Mouse (Mus musculus) kidney, postnatal 14 days (tissue): ENCODE data around the gene Vinac1.
"Not testable (repeated sequence)": the region's sequence is repeated elsewhere in the genome, so short reads cannot be mapped to it uniquely, and the experiment has no call there.

Source experiments
- DNase-seq: peaks from one replicate; pipeline ENCODE4 v3.0.0; 2022; ENCODE audit warnings: mixed read lengths

The Vinac1 gene

GRCm38 (mm10) chr2:129038937-129039631 lies 8.9 kb downstream of the Vinac1 start:
- DNase-seq = peak; percentile 5

GRCm38 (mm10) chr2:129038426-129038936 lies 9.5 kb downstream of the Vinac1 start:
- DNase-seq = no peak

- DNase-seq = no peak
Measured at GRCm38 (mm10) chr2:129035381-129035780, 12.6 kb downstream of the Vinac1 start.

DNA sequence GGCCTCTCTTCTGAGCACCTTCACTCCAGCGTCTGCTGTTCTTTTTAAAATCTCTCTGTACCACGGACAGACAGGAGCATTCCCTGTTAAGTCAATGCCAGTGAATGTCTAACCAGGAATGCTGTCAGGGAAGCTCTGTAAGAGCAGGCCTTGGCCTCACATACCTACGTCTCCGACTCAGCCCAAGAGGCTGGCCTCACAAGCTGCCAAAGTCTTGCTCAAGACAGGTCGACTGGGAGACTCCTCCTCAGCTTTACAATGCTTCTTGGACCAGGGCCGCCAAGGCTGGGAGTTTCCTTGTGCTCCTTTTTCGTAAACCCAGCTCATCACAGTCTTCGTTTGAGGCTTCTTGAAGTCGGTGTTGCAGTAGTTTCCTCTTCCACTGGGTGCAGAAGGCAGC lies 23.2 kb downstream of the Vinac1 start:
- DNase-seq = no peak

GRCm38 (mm10) chr2:129020106-129020505 lies 27.9 kb downstream of the Vinac1 start:
- DNase-seq = no peak

GRCm38 (mm10) chr2:129008867-129009266 lies 39.1 kb downstream of the Vinac1 start:
- not testable (repeated sequence) for DNase-seq

DNA sequence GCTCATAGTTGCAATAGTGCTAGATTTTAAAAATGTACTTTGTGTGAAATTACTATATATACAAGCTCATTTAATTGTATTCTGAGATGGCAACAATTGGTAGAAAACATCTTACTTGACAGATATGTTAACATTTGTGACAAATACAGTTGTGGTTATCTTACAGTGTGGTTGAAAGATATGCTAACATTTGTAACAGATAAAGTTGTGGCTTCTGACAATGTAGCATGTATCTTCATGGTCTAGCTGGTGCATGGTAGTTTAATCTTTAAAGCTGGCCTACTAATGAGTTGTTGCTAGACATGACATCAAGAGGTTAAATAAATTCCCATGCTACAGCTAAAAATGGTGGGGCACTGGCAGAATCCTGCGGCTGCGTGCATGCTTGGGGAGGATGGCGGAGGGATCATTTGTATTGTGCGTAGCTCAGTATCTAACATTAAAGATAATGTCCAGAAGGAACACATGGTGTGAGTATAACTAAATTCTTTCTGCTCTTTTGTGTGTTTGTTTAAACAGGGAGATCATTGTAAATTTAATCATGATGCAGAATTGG lies 41.7 kb downstream of the Vinac1 start:
- DNase-seq = no peak

DNA sequence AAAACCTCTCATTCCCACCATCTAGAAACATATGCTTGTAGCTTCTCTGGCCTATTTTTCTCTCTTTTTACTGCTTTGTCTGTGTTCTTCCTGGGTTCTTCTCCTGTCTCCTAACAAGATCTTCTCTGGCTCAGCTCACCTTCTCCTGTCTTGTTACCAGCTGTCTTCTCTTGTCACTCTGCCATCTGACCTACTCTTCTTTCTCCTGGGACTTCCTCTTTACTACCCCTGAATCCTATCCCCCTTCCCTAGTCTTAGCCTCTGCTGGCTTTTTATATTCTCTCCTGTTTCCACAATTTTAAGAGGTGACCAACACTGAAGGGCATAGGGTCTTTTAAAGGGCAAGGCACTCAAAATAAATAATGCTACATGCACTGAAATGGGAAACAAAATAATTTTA lies 43.1 kb downstream of the Vinac1 start:
- DNase-seq = no peak

DNA sequence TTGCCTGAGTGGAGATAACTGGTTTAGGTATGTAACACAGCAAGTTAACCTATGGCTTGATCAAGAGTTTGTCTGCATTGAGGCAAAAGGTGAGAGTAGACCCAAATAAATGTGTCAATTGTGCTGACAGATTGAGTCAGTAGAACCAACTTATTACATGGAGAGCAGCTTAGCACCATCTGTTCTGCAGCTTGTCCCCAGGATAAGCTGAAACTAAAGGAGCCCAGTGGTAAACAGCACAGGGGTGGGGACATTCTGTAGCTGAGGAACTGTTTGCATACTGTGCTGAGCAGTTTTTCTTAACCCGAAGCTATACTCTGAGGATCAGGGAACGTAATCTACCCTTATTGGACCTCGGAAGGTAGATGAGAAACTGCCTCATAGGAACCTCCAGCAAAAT lies 63.2 kb downstream of the Vinac1 start:
- no peak for DNase-seq

DNA sequence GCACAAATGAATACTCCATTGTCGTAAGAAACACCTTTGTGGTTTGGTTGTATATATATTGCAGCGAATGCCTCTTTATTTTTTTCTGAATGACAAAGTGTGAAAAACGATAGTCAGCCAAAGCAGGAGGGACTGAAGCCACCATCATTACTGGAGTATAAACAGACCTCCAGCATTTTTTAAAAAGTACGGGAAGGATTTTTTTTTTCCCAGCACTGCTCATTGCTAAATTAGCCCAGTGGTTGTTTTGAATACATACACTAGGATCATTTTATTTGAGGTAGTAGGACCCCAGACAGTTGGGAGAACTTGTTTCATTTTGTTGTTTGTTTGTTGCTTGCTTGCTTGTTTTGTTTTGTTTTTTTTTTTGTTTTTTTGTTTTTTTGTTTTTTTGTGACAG lies 72.4 kb downstream of the Vinac1 start:
- DNase-seq = no peak
